Mouse (Mus musculus): Measurements from ENCODE around the gene Rgs3.

GRCm38 (mm10) chr4:62633243-62633642 is 73.6 kb downstream of the Rgs3 start:
- TF ChIP-seq CTCF (IDR thresholded peaks at IDR 0.05; ENCODE audit: borderline replicate concordance, insufficient read depth, low read length) (no peak), POLR2A (IDR thresholded peaks at IDR 0.05; ENCODE audit: low read depth, low read length) (no peak)
